ENCODE assay signal across 14 mouse cellular contexts in genomic region chr13:111532178-111532948, GRCm38 (mm10). TPM values are rescaled to one million over a fixed set of nuclear protein-coding genes. Genes with fewer than 3 reads are reported as not detected.
DNase-seq lines count a peak whose midpoint lies in the region; ATAC-seq lines count a peak whose summit lies in the region.
"Had no signal": no experiment of that assay in that cellular context is flagged by ENCODE, and none has a peak within 500 bp of the region (broad histone marks: within the 10 kb centered on the region; RNA-seq: fewer than 3 reads in every experiment).

No protein-coding gene starts in this region.

- H3K27ac ChIP-seq in limb, embryonic 10.5 days = no peak overlapping the region
- H3K27ac ChIP-seq in kidney, embryonic 16.5 days (ENCODE audit: low read length) = no peak overlapping the region
- H3K27ac ChIP-seq: embryonic facial prominence, embryonic 12.5 days; liver, embryonic 15.5 days; neural tube, embryonic 13.5 days; stomach, embryonic 15.5 days had no signal

- DNase-seq in kidney, adult 9 months = peak; percentile 12
- DNase-seq in kidney, postnatal 10 days = no peak
- peak; percentile 16 for DNase-seq in CD4-positive helper T cell, adult 2 months (ENCODE audit: low read depth, low spot score)
- DNase-seq in R1 (ENCODE audit: low read depth, low spot score) = peak; percentile 52
- DNase-seq in left cerebral cortex, postnatal 10 days (ENCODE audit: extremely low spot score in 1 of 2, low spot score in 2 of 2) = no peak
- DNase-seq in limb, embryonic 10.5 days (ENCODE audit: low spot score) = no peak
- DNase-seq: gastrocnemius, postnatal 14 days had no signal

- no peak overlapping the region for H3K4me3 ChIP-seq in limb, embryonic 10.5 days
- no peak overlapping the region for H3K4me3 ChIP-seq in kidney, embryonic 16.5 days (ENCODE audit: low read length)
- H3K4me3 ChIP-seq: embryonic facial prominence, embryonic 12.5 days; liver, embryonic 15.5 days; neural tube, embryonic 13.5 days; stomach, embryonic 15.5 days had no signal

- no peaks in the 10 kb centered on the region for H3K36me3 ChIP-seq in limb, embryonic 10.5 days
- no peaks in the 10 kb centered on the region for H3K36me3 ChIP-seq in kidney, embryonic 16.5 days (ENCODE audit: insufficient read depth, low read length)
- H3K36me3 ChIP-seq: embryonic facial prominence, embryonic 12.5 days; liver, embryonic 15.5 days; neural tube, embryonic 13.5 days; stomach, embryonic 15.5 days had no signal

- intact Hi-C loops in left cerebral cortex, postnatal 10 days (cut with DNase I) = no loop called here

- no peaks in the 10 kb centered on the region for H3K27me3 ChIP-seq in limb, embryonic 10.5 days (ENCODE audit: low read depth, poor library complexity, severe bottlenecking)
- H3K27me3 ChIP-seq in kidney, embryonic 16.5 days (ENCODE audit: insufficient read depth, low read length) = no peaks in the 10 kb centered on the region
- H3K27me3 ChIP-seq: embryonic facial prominence, embryonic 12.5 days; liver, embryonic 15.5 days; neural tube, embryonic 13.5 days; stomach, embryonic 15.5 days had no signal

- 0 out of 2 replicates have a peak, but pooled peaks have one; percentile 43 for ATAC-seq in megakaryocyte, adult 5-6 weeks (ENCODE audit: poor library complexity, severe bottlenecking)
- ATAC-seq in kidney, embryonic 16.5 days (ENCODE audit: low FRiP score, low TSS enrichment) = no peak

- no peaks in the 10 kb centered on the region for H3K9me3 ChIP-seq in limb, embryonic 10.5 days (replicated peaks)
- H3K9me3 ChIP-seq in kidney, embryonic 16.5 days (ENCODE audit: low read length) = no peaks in the 10 kb centered on the region
- H3K9me3 ChIP-seq: embryonic facial prominence, embryonic 12.5 days; liver, embryonic 15.5 days; neural tube, embryonic 13.5 days; stomach, embryonic 15.5 days had no signal

- WGBS in limb, embryonic 10.5 days = 91% methylated on average over 16 of the region's 16 CpGs
- WGBS in kidney, embryonic 16.5 days = 91% methylated on average over 16 of the region's 16 CpGs

- H3K4me2 ChIP-seq in kidney, embryonic 16.5 days (replicated peaks; ENCODE audit: low read depth, low read length) = no peak overlapping the region
- H3K4me2 ChIP-seq: embryonic facial prominence, embryonic 12.5 days; liver, embryonic 15.5 days; neural tube, embryonic 13.5 days; stomach, embryonic 15.5 days had no signal

- no peak overlapping the region for H3K9ac ChIP-seq in kidney, embryonic 16.5 days (replicated peaks; ENCODE audit: low read length)
- H3K9ac ChIP-seq: embryonic facial prominence, embryonic 12.5 days; liver, embryonic 15.5 days; neural tube, embryonic 13.5 days; stomach, embryonic 15.5 days had no signal

- no peaks in the 10 kb centered on the region for H3K4me1 ChIP-seq in limb, embryonic 10.5 days
- H3K4me1 ChIP-seq in kidney, embryonic 16.5 days (ENCODE audit: insufficient read depth, low read length) = no peaks in the 10 kb centered on the region
- H3K4me1 ChIP-seq: embryonic facial prominence, embryonic 12.5 days; neural tube, embryonic 13.5 days; stomach, embryonic 15.5 days had no signal

RNA-seq across cellular contexts. Expression of gene Gm49496, which starts 17.4 kb away (rescaled TPM):
- total RNA-seq in megakaryocyte, adult 5-6 weeks (2015) = not detected in 2 replicates
- not detected in 2 replicates for total RNA-seq in megakaryocyte, adult 5-6 weeks (2017)
- total RNA-seq in left cerebral cortex, postnatal 10 days (2021) = not detected
- polyA plus RNA-seq in limb, embryonic 10.5 days (2016; fragmentation: Nextera tagmentation; extraction: Ambion mirVana) = not detected in 2 replicates
- polyA plus RNA-seq in kidney, embryonic 16.5 days (2015; fragmentation: Nextera tagmentation; extraction: Ambion mirVana) = not detected in 2 replicates
- polyA plus RNA-seq: embryonic facial prominence, embryonic 12.5 days; intestine, embryonic 14.5 days; liver, embryonic 15.5 days; neural tube, embryonic 13.5 days; stomach, embryonic 15.5 days had no signal

RNA-seq across cellular contexts. Expression of gene Gpbp1, which starts 42.5 kb away (rescaled TPM):
- total RNA-seq in megakaryocyte, adult 5-6 weeks (2015) = 92.4 and 96.8 TPM in 2 replicates
- total RNA-seq in megakaryocyte, adult 5-6 weeks (2017) = 136 and 150 TPM in 2 replicates
- 10 to 100 TPM; 76.8 to 82.3 TPM for total RNA-seq in left cerebral cortex, postnatal 10 days (2021)
- polyA plus RNA-seq in limb, embryonic 10.5 days (2016; fragmentation: Nextera tagmentation; extraction: Ambion mirVana) = 75.7 and 95.4 TPM in 2 replicates
- polyA plus RNA-seq in kidney, embryonic 16.5 days (2015; fragmentation: Nextera tagmentation; extraction: Ambion mirVana) = 79.5 and 80.5 TPM in 2 replicates

Comparison
In these comparisons a context has a peak if more than half of its experiments do, and no peak if none do; other contexts are left out.
1. DNase-seq: peak in kidney, adult 9 months (single experiment), CD4-positive helper T cell, adult 2 months (single experiment) and R1 (single experiment); none in kidney, postnatal 10 days (single experiment), left cerebral cortex, postnatal 10 days (0 of 2) and limb, embryonic 10.5 days (single experiment).